Mouse (Mus musculus) CH12.LX (cell line): ENCODE measurements at regions not wholly inside any gene's neighbourhood (a gene's known extent, or its start where the extent isn't known, plus 50 kb on each side); places are given as distances from the start of the nearest gene placed in this dataset.

Experiments used
- DNase-seq: peaks from one replicate; pipeline ENCODE4 v3.0.0-alpha.2; 2013; ENCODE audit errors: extremely low read depth
- H3K27ac ChIP-seq: 2 replicates; pipeline ENCODE4 v1.5.1; 2012; ENCODE audit warnings: low read depth, mild to moderate bottlenecking, control low read depth, moderate library complexity; ENCODE audit not compliant: insufficient read depth
- H3K27me3 ChIP-seq: replicated peaks from 2 replicates; pipeline ENCODE3; 2012; ENCODE audit warnings: inconsistent platforms
- H3K36me3 ChIP-seq, 2 experiments: replicated peaks in 1 of 2; 2 replicates each; pipeline versions ENCODE3 to v1.6.1; 2012; ENCODE audit warnings: inconsistent platforms in 1 of 2, low read length in 1 of 2, mild to moderate bottlenecking in 1 of 2, mixed read lengths in 1 of 2, moderate library complexity in 1 of 2; ENCODE audit not compliant: control insufficient read depth in 1 of 2, insufficient read depth in 1 of 2
- H3K4me1 ChIP-seq, 2 experiments: 2 replicates each; pipeline ENCODE4 v1.6.1; 2012; ENCODE audit warnings: inconsistent platforms in 1 of 2, moderate library complexity in 1 of 2; ENCODE audit not compliant: insufficient read depth in 2 of 2, control insufficient read depth in 1 of 2
- H3K4me2 ChIP-seq: 2 replicates; pipeline ENCODE4 v1.6.1; 2012; ENCODE audit warnings: low read depth, mild to moderate bottlenecking, control low read depth; ENCODE audit not compliant: poor library complexity, insufficient read depth, severe bottlenecking
- H3K4me3 ChIP-seq, 3 experiments: fragments of 150-350 bp in 1 of 3; sonication (generic) in 1 of 3; replicated peaks in 1 of 3; 2 replicates each; pipeline versions ENCODE3 to v1.5.1; 2011 to 2012; ENCODE audit warnings: low read depth in 2 of 3, low read length in 2 of 3, mild to moderate bottlenecking in 2 of 3, moderate library complexity in 2 of 3, control low read depth in 1 of 3, improper control_type of control experiment in 1 of 3, inconsistent platforms in 1 of 3, mixed read lengths in 1 of 3; ENCODE audit not compliant: poor library complexity in 1 of 3
- H3K79me2 ChIP-seq: replicated peaks from 2 replicates; pipeline ENCODE4 v1.6.1; 2012; ENCODE audit warnings: mild to moderate bottlenecking, moderate library complexity; ENCODE audit not compliant: control insufficient read depth, poor library complexity, insufficient read depth, severe bottlenecking; ENCODE audit errors: extremely low read depth
- H3K9ac ChIP-seq: 2 replicates; pipeline ENCODE4 v1.6.1; 2012; ENCODE audit warnings: low read depth, mild to moderate bottlenecking, control low read depth, moderate library complexity; ENCODE audit not compliant: insufficient read depth
- H3K9me3 ChIP-seq: replicated peaks from 2 replicates; pipeline ENCODE3; 2012; ENCODE audit warnings: low read length, inconsistent platforms, mixed read lengths
- BHLHE40 ChIP-seq: IDR thresholded peaks from 2 replicates; pipeline ENCODE4 v1.6.1; 2011; ENCODE audit warnings: mild to moderate bottlenecking, low read depth, low read length, improper control_type of control experiment
- CHD1 ChIP-seq: IDR thresholded peaks from 2 replicates; pipeline ENCODE4 v1.6.1; 2012; ENCODE audit warnings: low read depth, low read length, improper control_type of control experiment, inconsistent platforms
- EP300 ChIP-seq: IDR thresholded peaks from 2 replicates; pipeline ENCODE4 v1.6.1; 2011; ENCODE audit warnings: low read length, improper control_type of control experiment
- ETS1 ChIP-seq: conservative IDR thresholded peaks from 2 replicates; pipeline ENCODE4 v1.6.1; 2012; ENCODE audit warnings: low read depth, mild to moderate bottlenecking, inconsistent platforms, low read length, improper control_type of control experiment, moderate library complexity
- HCFC1 ChIP-seq: IDR thresholded peaks from 2 replicates; pipeline ENCODE4 v1.6.1; 2012; ENCODE audit warnings: low read depth, mild to moderate bottlenecking, inconsistent platforms, low read length, improper control_type of control experiment
- KAT2A ChIP-seq: IDR thresholded peaks from 2 replicates; pipeline ENCODE4 v1.6.1; 2012; ENCODE audit warnings: low read length, improper control_type of control experiment, inconsistent platforms; ENCODE audit not compliant: insufficient replicate concordance
- MAFK ChIP-seq: IDR thresholded peaks from 2 replicates; pipeline ENCODE4 v1.6.1; 2011; ENCODE audit warnings: low read length, improper control_type of control experiment; ENCODE audit not compliant: insufficient replicate concordance
- MAX ChIP-seq: IDR thresholded peaks from 2 replicates; pipeline ENCODE4 v1.6.1; 2011; ENCODE audit warnings: low read length, improper control_type of control experiment
- MEF2A ChIP-seq: IDR thresholded peaks from 2 replicates; pipeline ENCODE4 v1.6.1; 2014; ENCODE audit warnings: low read depth, mild to moderate bottlenecking, inconsistent platforms, low read length, improper control_type of control experiment, borderline replicate concordance
- MXI1 ChIP-seq: IDR thresholded peaks from 2 replicates; pipeline ENCODE4 v1.6.1; 2011; ENCODE audit warnings: mild to moderate bottlenecking, low read depth, low read length, improper control_type of control experiment
- MYC ChIP-seq: IDR thresholded peaks from 2 replicates; pipeline ENCODE4 v1.6.1; 2011; ENCODE audit warnings: low read depth, mild to moderate bottlenecking, improper control_type of control experiment, low read length
- NELFE ChIP-seq: IDR thresholded peaks from 2 replicates; pipeline ENCODE4 v1.6.1; 2011; ENCODE audit warnings: low read depth, low read length, improper control_type of control experiment
- PAX5 ChIP-seq: IDR thresholded peaks from 2 replicates; pipeline ENCODE4 v1.6.1; 2012; ENCODE audit warnings: low read length, inconsistent platforms, mixed read lengths
- POLR2A ChIP-seq: IDR thresholded peaks from 2 replicates; pipeline ENCODE4 v1.6.1; 2011; ENCODE audit warnings: low read depth, mild to moderate bottlenecking, improper control_type of control experiment, low read length
- POLR2AphosphoS2 ChIP-seq: IDR thresholded peaks from 2 replicates; pipeline ENCODE4 v1.6.1; 2011; ENCODE audit warnings: low read depth, low read length, improper control_type of control experiment
- RCOR1 ChIP-seq: conservative IDR thresholded peaks from 2 replicates; pipeline ENCODE4 v1.6.1; 2012; ENCODE audit warnings: low read depth, mild to moderate bottlenecking, inconsistent platforms, low read length, improper control_type of control experiment
- SMC3 ChIP-seq: IDR thresholded peaks from 2 replicates; pipeline ENCODE4 v1.6.1; 2011; ENCODE audit warnings: low read depth, low read length, improper control_type of control experiment
- ZKSCAN1 ChIP-seq: IDR thresholded peaks from 2 replicates; pipeline ENCODE4 v1.6.1; 2012; ENCODE audit warnings: low read depth, inconsistent platforms, low read length, improper control_type of control experiment, borderline replicate concordance
- dilution Hi-C: fragments of 300-500 bp; cut with MboI; formaldehyde crosslinking; loops from 2 replicates; pipeline ENCODE4 v1.14.3; 2020; ENCODE audit warnings: low sequenced_read_pairs; ENCODE audit not compliant: extremely low pct_unique_long_range_greater_than_20kb, extremely low pct_ligation_motif_present
- in situ Hi-C: fragments of 300-500 bp; cut with MboI; formaldehyde crosslinking; loops from 3 replicates; pipeline ENCODE4 v1.14.3; 2019; ENCODE audit warnings: low sequenced_read_pairs, low pct_ligation_motif_present, low pct_unique_long_range_greater_than_20kb, mixed read lengths

GRCm38 (mm10) chr9:120754151-120754550, 174.9 kb upstream of the Ctnnb1 start:
- no peak overlapping the region for H3K27ac ChIP-seq
- TF ChIP-seq ZKSCAN1 (no peak), RCOR1 (no peak), MAX (no peak), BHLHE40 (no peak), CHD1 (no peak), MAFK (no peak), NELFE (no peak), MEF2A (no peak), EP300 (no peak), POLR2A (no peak)
- TF ChIP-seq, all 38 proteins: peak for 0
- Histone ChIP-seq H3K4me3 (no peak overlapping the region), H3K27me3 (peaks cover 2% of the 10 kb centered on the region), H3K36me3 (no peaks in the 10 kb centered on the region), H3K79me2 (no peaks in the 10 kb centered on the region), H3K9ac (no peak overlapping the region), H3K4me1 (peaks cover 0 to 16% of the 10 kb centered on the region in 2 experiments; a peak in 2 of 4 replicates), H3K4me2 (no peak overlapping the region), H3K9me3 (no peaks in the 10 kb centered on the region)
- dilution Hi-C loops (no loop called here), in situ Hi-C loops (no loop called here)
- DNase-seq = no peak

GRCm38 (mm10) chr9:120755486-120755885, 173.5 kb upstream of the Ctnnb1 start:
- H3K9ac ChIP-seq = no peak overlapping the region
- TF ChIP-seq MYC (no peak), EP300 (no peak), ZKSCAN1 (no peak), PAX5 (no peak), NELFE (no peak), MXI1 (no peak), POLR2AphosphoS2 (no peak), MAFK (no peak), BHLHE40 (no peak), SMC3 (no peak), KAT2A (no peak), ETS1 (no peak), HCFC1 (no peak), CHD1 (no peak)

More at GRCm38 (mm10) chr9:120755486-120755885, 173.5 kb upstream of the Ctnnb1 start:
- dilution Hi-C loops (no loop called here), in situ Hi-C loops (no loop called here)
- Histone ChIP-seq H3K27ac (no peak overlapping the region), H3K9me3 (no peaks in the 10 kb centered on the region), H3K4me3 (no peak overlapping the region), H3K4me2 (no peak overlapping the region), H3K36me3 (no peaks in the 10 kb centered on the region), H3K79me2 (no peaks in the 10 kb centered on the region), H3K4me1 (peaks cover 0 to 16% of the 10 kb centered on the region in 2 experiments; a peak in 2 of 4 replicates), H3K27me3 (no peaks in the 10 kb centered on the region)
- no peak for DNase-seq
